Mouse (Mus musculus) MEL (cell line): Measurements from ENCODE around the gene Sorcs2. TPM values are rescaled to one million over a fixed set of nuclear protein-coding genes. Genes with fewer than 3 reads are reported as not detected.

ENCODE experiments used
- DNase-seq: peaks from one replicate; pipeline ENCODE4 v3.0.0; 2011; ENCODE audit warnings: low read depth, low spot score
- H3K27ac ChIP-seq: 2 replicates; pipeline ENCODE4 v1.5.1; 2012; ENCODE audit warnings: low read depth, mild to moderate bottlenecking, control low read depth, low read length, moderate library complexity; ENCODE audit not compliant: control insufficient read depth
- H3K27me3 ChIP-seq, 2 experiments: fragments of 150-350 bp in 1 of 2; sonication (generic) in 1 of 2; 2 replicates each; pipeline ENCODE4 v1.6.1; 2012; ENCODE audit warnings: low read length in 2 of 2, mild to moderate bottlenecking in 2 of 2, improper control_type of control experiment in 1 of 2, moderate library complexity in 1 of 2; ENCODE audit not compliant: insufficient read depth in 2 of 2, control insufficient read depth in 1 of 2
- H3K36me3 ChIP-seq, 2 experiments: 2 replicates each; pipeline ENCODE4 v1.6.1; 2012 to 2014; ENCODE audit warnings: low read length in 2 of 2, improper control_type of control experiment in 1 of 2, inconsistent platforms in 1 of 2, mild to moderate bottlenecking in 1 of 2; ENCODE audit not compliant: insufficient read depth in 2 of 2, control insufficient read depth in 1 of 2
- H3K4me1 ChIP-seq, 2 experiments: fragments of 150-350 bp in 1 of 2; sonication (generic) in 1 of 2; 2 replicates each; pipeline ENCODE4 v1.6.1; 2012; ENCODE audit warnings: low read length in 2 of 2, improper control_type of control experiment in 1 of 2, mild to moderate bottlenecking in 1 of 2; ENCODE audit not compliant: insufficient read depth in 2 of 2, control insufficient read depth in 1 of 2
- H3K4me3 ChIP-seq, 2 experiments: fragments of 150-350 bp in 1 of 2; sonication (generic) in 1 of 2; 2 replicates each; pipeline ENCODE4 v1.5.1; 2012; ENCODE audit warnings: low read depth in 2 of 2, low read length in 2 of 2, mild to moderate bottlenecking in 2 of 2, moderate library complexity in 2 of 2, control low read depth in 1 of 2, improper control_type of control experiment in 1 of 2; ENCODE audit not compliant: control insufficient read depth in 1 of 2, insufficient read depth in 1 of 2
- H3K79me2 ChIP-seq: 2 replicates; pipeline ENCODE4 v1.6.1; 2012; ENCODE audit warnings: mild to moderate bottlenecking, low read length, moderate library complexity; ENCODE audit not compliant: control insufficient read depth, poor library complexity, insufficient read depth
- H3K9ac ChIP-seq: 2 replicates; pipeline ENCODE4 v1.6.1; 2012; ENCODE audit warnings: low read depth, mild to moderate bottlenecking, control low read depth, low read length, moderate library complexity; ENCODE audit not compliant: control insufficient read depth, poor library complexity, severe bottlenecking
- H3K9me3 ChIP-seq: fragments of 150-350 bp; sonication (generic); replicated peaks from 2 replicates; pipeline ENCODE4 v1.6.1; 2012; ENCODE audit warnings: mild to moderate bottlenecking, low read length, improper control_type of control experiment, moderate library complexity; ENCODE audit not compliant: insufficient read depth
- CHD2 ChIP-seq: IDR thresholded peaks from 2 replicates; pipeline ENCODE4 v1.6.1; 2011; ENCODE audit warnings: low read length, improper control_type of control experiment
- E2F4 ChIP-seq: IDR thresholded peaks from 2 replicates; pipeline ENCODE4 v1.6.1; 2011; ENCODE audit warnings: low read depth, low read length, improper control_type of control experiment, borderline replicate concordance
- ELF1 ChIP-seq: IDR thresholded peaks from 2 replicates; pipeline ENCODE4 v1.6.1; 2014; ENCODE audit warnings: low read depth, mild to moderate bottlenecking, inconsistent platforms, low read length, improper control_type of control experiment, moderate library complexity
- ETS1 ChIP-seq: IDR thresholded peaks from 2 replicates; pipeline ENCODE4 v1.6.1; 2012; ENCODE audit warnings: low read depth, mild to moderate bottlenecking, inconsistent platforms, low read length, improper control_type of control experiment, moderate library complexity
- GABPA ChIP-seq: IDR thresholded peaks from 2 replicates; pipeline ENCODE4 v1.6.1; 2012; ENCODE audit warnings: low read depth, mild to moderate bottlenecking, inconsistent platforms, low read length, improper control_type of control experiment, moderate library complexity
- GATA1 ChIP-seq: IDR thresholded peaks from 2 replicates; pipeline ENCODE4 v1.6.1; 2011; ENCODE audit warnings: low read depth, low read length, improper control_type of control experiment
- MAFK ChIP-seq: IDR thresholded peaks from 2 replicates; pipeline ENCODE4 v1.6.1; 2011; ENCODE audit warnings: low read depth, mild to moderate bottlenecking, low read length, improper control_type of control experiment, borderline replicate concordance
- MAZ ChIP-seq: IDR thresholded peaks from 2 replicates; pipeline ENCODE4 v1.6.1; 2012; ENCODE audit warnings: low read depth, mild to moderate bottlenecking, inconsistent platforms, low read length, improper control_type of control experiment
- MEF2A ChIP-seq: IDR thresholded peaks from 2 replicates; pipeline ENCODE4 v1.6.1; 2014; ENCODE audit warnings: low read depth, mild to moderate bottlenecking, inconsistent platforms, low read length, improper control_type of control experiment; ENCODE audit not compliant: poor library complexity, insufficient replicate concordance, severe bottlenecking; ENCODE audit errors: extremely low read depth
- MXI1 ChIP-seq: IDR thresholded peaks from 2 replicates; pipeline ENCODE4 v1.6.1; 2011; ENCODE audit warnings: mild to moderate bottlenecking, low read depth, low read length, improper control_type of control experiment
- POLR2A ChIP-seq, 2 experiments: IDR thresholded peaks; 2 replicates each; pipeline ENCODE4 v1.6.1; 2011 to 2012; ENCODE audit warnings: low read length in 2 of 2, mild to moderate bottlenecking in 2 of 2, control low read depth in 1 of 2, improper control_type of control experiment in 1 of 2, low read depth in 1 of 2, moderate library complexity in 1 of 2; ENCODE audit not compliant: control insufficient read depth in 1 of 2, insufficient read depth in 1 of 2, poor library complexity in 1 of 2
- POLR2AphosphoS2 ChIP-seq: IDR thresholded peaks from 2 replicates; pipeline ENCODE4 v1.6.1; 2011; ENCODE audit warnings: low read length, improper control_type of control experiment
- POLR2AphosphoS5 ChIP-seq: IDR thresholded peaks from 2 replicates; pipeline ENCODE4 v1.6.1; 2012; ENCODE audit warnings: low read depth, borderline replicate concordance, mild to moderate bottlenecking, inconsistent platforms, low read length, moderate library complexity, mixed read lengths
- RAD21 ChIP-seq: IDR thresholded peaks from 2 replicates; pipeline ENCODE4 v1.6.1; 2011; ENCODE audit warnings: mild to moderate bottlenecking, low read depth, low read length, improper control_type of control experiment
- RCOR1 ChIP-seq: IDR thresholded peaks from 2 replicates; pipeline ENCODE4 v1.6.1; 2012; ENCODE audit warnings: low read depth, mild to moderate bottlenecking, inconsistent platforms, low read length, improper control_type of control experiment
- SMC3 ChIP-seq: IDR thresholded peaks from 2 replicates; pipeline ENCODE4 v1.6.1; 2011; ENCODE audit warnings: low read depth, low read length, improper control_type of control experiment
- TCF12 ChIP-seq: IDR thresholded peaks from 2 replicates; pipeline ENCODE4 v1.6.1; 2014; ENCODE audit warnings: low read depth, mild to moderate bottlenecking, inconsistent platforms, low read length, improper control_type of control experiment, moderate library complexity
- ZC3H11A ChIP-seq: IDR thresholded peaks from 2 replicates; pipeline ENCODE4 v1.6.1; 2012; ENCODE audit warnings: low read depth, mild to moderate bottlenecking, inconsistent platforms, low read length, improper control_type of control experiment
- ZKSCAN1 ChIP-seq: IDR thresholded peaks from 2 replicates; pipeline ENCODE4 v1.6.1; 2012; ENCODE audit warnings: low read depth, mild to moderate bottlenecking, inconsistent platforms, low read length, improper control_type of control experiment, moderate library complexity
- polyA plus RNA-seq, 2 experiments: library from polyadenylated mRNA; stranded (reverse) in 1 of 2; unstranded in 1 of 2; fragments of >175 nt in 1 of 2; fragments of >200 nt in 1 of 2; gene quantifications; 2 replicates each; pipeline versions ENCODE4 v1.2.1 to v1.2.4; 2012; ENCODE audit warnings: low replicate concordance in 2 of 2, low read depth in 1 of 2; ENCODE audit not compliant: insufficient read length in 2 of 2, insufficient read depth in 1 of 2, missing spikeins in 1 of 2
- total RNA-seq: library from RNA; depleted of rRNA; stranded (reverse); fragments of 300-350 nt; gene quantifications from 2 replicates; pipeline ENCODE4 v1.2.3, GENCODE M21; 2012

Gene Sorcs2
- total and polyA plus RNA-seq, 3 experiments: not detected

GRCm38 (mm10) chr5:36213310-36213709 lies 184.6 kb downstream of the Sorcs2 start:
- H3K36me3 ChIP-seq: no peaks in the 10 kb centered on the region
- no peaks in the 10 kb centered on the region for H3K9me3 ChIP-seq
- DNase-seq: no peak
- no peaks in the 10 kb centered on the region for H3K79me2 ChIP-seq
- TF ChIP-seq MAFK (no peak), POLR2A (IDR thresholded peaks at IDR 0.05; ENCODE audit: control insufficient read depth in 1 of 2, insufficient read depth in 1 of 2, low read depth in 1 of 2, low read length in 2 of 2, poor library complexity in 1 of 2) (no peak), MXI1 (no peak), GABPA (no peak), RAD21 (no peak), ZKSCAN1 (no peak), MEF2A (no peak), E2F4 (no peak), RCOR1 (no peak), MAZ (no peak), POLR2AphosphoS5 (no peak)
- TF ChIP-seq, all 39 proteins: peak for 0
- H3K27ac ChIP-seq: no peak overlapping the region
- H3K4me1 ChIP-seq: no peaks in the 10 kb centered on the region
- no peak overlapping the region for H3K4me3 ChIP-seq
- H3K27me3 ChIP-seq: no peaks in the 10 kb centered on the region
- H3K9ac ChIP-seq: no peak overlapping the region

DNA sequence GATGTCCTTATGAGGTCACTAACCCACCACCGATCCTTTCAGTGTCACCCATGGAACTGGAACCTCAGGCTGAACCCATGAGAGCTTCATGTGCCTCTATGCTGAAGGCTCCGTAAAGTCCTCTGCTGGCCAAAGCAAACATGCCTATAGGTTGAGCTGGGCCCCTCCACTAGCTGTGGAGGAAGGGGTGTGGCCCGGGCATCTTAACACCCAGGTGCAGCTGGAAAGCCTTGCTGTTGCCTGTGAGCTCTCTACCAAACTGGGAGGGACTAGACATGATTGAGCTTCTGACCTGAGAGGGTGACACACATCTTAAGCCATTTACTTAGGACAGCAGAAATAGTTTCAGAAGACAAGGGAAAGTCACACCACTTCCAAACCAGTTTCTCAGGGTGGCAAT lies 189.1 kb downstream of the Sorcs2 start:
- no peaks in the 10 kb centered on the region for H3K4me1 ChIP-seq
- no peaks in the 10 kb centered on the region for H3K27me3 ChIP-seq
- no peak overlapping the region for H3K4me3 ChIP-seq
- TF ChIP-seq CHD2: no peak
- TF ChIP-seq ZC3H11A: no peak
- TF ChIP-seq ELF1: no peak
- TF ChIP-seq SMC3: no peak
- TF ChIP-seq, all 39 proteins: peak for 0
- no peak for DNase-seq
- Histone ChIP-seq H3K27ac (no peak overlapping the region), H3K36me3 (no peaks in the 10 kb centered on the region), H3K9me3 (no peaks in the 10 kb centered on the region), H3K79me2 (no peaks in the 10 kb centered on the region), H3K9ac (no peak overlapping the region)

DNA sequence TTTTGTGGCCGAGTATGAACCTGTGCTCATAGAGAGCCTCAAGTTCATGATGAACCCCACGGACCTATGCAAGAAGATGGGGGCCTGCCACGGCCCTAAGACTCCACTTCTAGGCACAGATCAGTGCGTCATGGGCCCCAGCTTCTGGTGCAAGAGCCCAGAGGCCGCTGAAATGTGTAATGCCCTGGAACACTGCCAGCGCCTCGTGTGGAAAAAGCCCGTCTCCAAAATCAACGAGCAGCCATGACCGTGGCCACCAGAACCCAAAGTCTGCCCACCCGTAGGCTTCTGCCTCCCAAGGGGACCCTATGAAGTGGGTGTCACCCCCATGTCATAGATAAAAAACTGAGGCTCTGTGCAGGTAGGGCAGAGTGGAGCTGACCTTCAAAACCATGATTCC lies 192.5 kb downstream of the Sorcs2 start:
- TF ChIP-seq ETS1 (no peak), POLR2AphosphoS2 (no peak), TCF12 (no peak), RAD21 (no peak), GATA1 (no peak), MAFK (no peak), ZKSCAN1 (no peak), E2F4 (no peak)
- no peak overlapping the region for H3K27ac ChIP-seq
- H3K79me2 ChIP-seq: no peaks in the 10 kb centered on the region
- no peaks in the 10 kb centered on the region for H3K36me3 ChIP-seq
- no peak for DNase-seq
- no peaks in the 10 kb centered on the region for H3K9me3 ChIP-seq
- H3K9ac ChIP-seq: no peak overlapping the region
- no peaks in the 10 kb centered on the region for H3K4me1 ChIP-seq
- H3K4me3 ChIP-seq: no peak overlapping the region
- H3K27me3 ChIP-seq: no peaks in the 10 kb centered on the region
